Mouse (Mus musculus) CH12.LX (cell line): ENCODE results near the gene Sh2b2. TPM values are rescaled to one million over a fixed set of nuclear protein-coding genes. Genes with fewer than 3 reads are reported as not detected.

Source experiments
- DNase-seq: peaks from one replicate; pipeline ENCODE4 v3.0.0-alpha.2; 2013; ENCODE audit errors: extremely low read depth
- H3K27ac ChIP-seq: 2 replicates; pipeline ENCODE4 v1.5.1; 2012; ENCODE audit warnings: low read depth, mild to moderate bottlenecking, control low read depth, moderate library complexity; ENCODE audit not compliant: insufficient read depth
- H3K27me3 ChIP-seq: replicated peaks from 2 replicates; pipeline ENCODE3; 2012; ENCODE audit warnings: inconsistent platforms
- H3K36me3 ChIP-seq, 2 experiments: replicated peaks in 1 of 2; 2 replicates each; pipeline versions ENCODE3 to v1.6.1; 2012; ENCODE audit warnings: inconsistent platforms in 1 of 2, low read length in 1 of 2, mild to moderate bottlenecking in 1 of 2, mixed read lengths in 1 of 2, moderate library complexity in 1 of 2; ENCODE audit not compliant: control insufficient read depth in 1 of 2, insufficient read depth in 1 of 2
- H3K4me1 ChIP-seq, 2 experiments: 2 replicates each; pipeline ENCODE4 v1.6.1; 2012; ENCODE audit warnings: inconsistent platforms in 1 of 2, moderate library complexity in 1 of 2; ENCODE audit not compliant: insufficient read depth in 2 of 2, control insufficient read depth in 1 of 2
- H3K4me2 ChIP-seq: 2 replicates; pipeline ENCODE4 v1.6.1; 2012; ENCODE audit warnings: low read depth, mild to moderate bottlenecking, control low read depth; ENCODE audit not compliant: poor library complexity, insufficient read depth, severe bottlenecking
- H3K4me3 ChIP-seq, 3 experiments: fragments of 150-350 bp in 1 of 3; sonication (generic) in 1 of 3; replicated peaks in 1 of 3; 2 replicates each; pipeline versions ENCODE3 to v1.5.1; 2011 to 2012; ENCODE audit warnings: low read depth in 2 of 3, low read length in 2 of 3, mild to moderate bottlenecking in 2 of 3, moderate library complexity in 2 of 3, control low read depth in 1 of 3, improper control_type of control experiment in 1 of 3, inconsistent platforms in 1 of 3, mixed read lengths in 1 of 3; ENCODE audit not compliant: poor library complexity in 1 of 3
- H3K79me2 ChIP-seq: replicated peaks from 2 replicates; pipeline ENCODE4 v1.6.1; 2012; ENCODE audit warnings: mild to moderate bottlenecking, moderate library complexity; ENCODE audit not compliant: control insufficient read depth, poor library complexity, insufficient read depth, severe bottlenecking; ENCODE audit errors: extremely low read depth
- H3K9ac ChIP-seq: 2 replicates; pipeline ENCODE4 v1.6.1; 2012; ENCODE audit warnings: low read depth, mild to moderate bottlenecking, control low read depth, moderate library complexity; ENCODE audit not compliant: insufficient read depth
- H3K9me3 ChIP-seq: replicated peaks from 2 replicates; pipeline ENCODE3; 2012; ENCODE audit warnings: low read length, inconsistent platforms, mixed read lengths
- BHLHE40 ChIP-seq: IDR thresholded peaks from 2 replicates; pipeline ENCODE4 v1.6.1; 2011; ENCODE audit warnings: mild to moderate bottlenecking, low read depth, low read length, improper control_type of control experiment
- CHD1 ChIP-seq: IDR thresholded peaks from 2 replicates; pipeline ENCODE4 v1.6.1; 2012; ENCODE audit warnings: low read depth, low read length, improper control_type of control experiment, inconsistent platforms
- CHD2 ChIP-seq: IDR thresholded peaks from 2 replicates; pipeline ENCODE4 v1.6.1; 2011; ENCODE audit warnings: low read length, improper control_type of control experiment
- E2F4 ChIP-seq: IDR thresholded peaks from 2 replicates; pipeline ENCODE4 v1.6.1; 2011; ENCODE audit warnings: low read depth, low read length, improper control_type of control experiment; ENCODE audit not compliant: insufficient replicate concordance
- ELF1 ChIP-seq: IDR thresholded peaks from 2 replicates; pipeline ENCODE4 v1.6.1; 2014; ENCODE audit warnings: low read depth, mild to moderate bottlenecking, inconsistent platforms, low read length, improper control_type of control experiment
- EP300 ChIP-seq: IDR thresholded peaks from 2 replicates; pipeline ENCODE4 v1.6.1; 2011; ENCODE audit warnings: low read length, improper control_type of control experiment
- GABPA ChIP-seq: IDR thresholded peaks from 2 replicates; pipeline ENCODE4 v1.6.1; 2012; ENCODE audit warnings: low read depth, low read length, improper control_type of control experiment, inconsistent platforms; ENCODE audit not compliant: insufficient replicate concordance
- HCFC1 ChIP-seq: IDR thresholded peaks from 2 replicates; pipeline ENCODE4 v1.6.1; 2012; ENCODE audit warnings: low read depth, mild to moderate bottlenecking, inconsistent platforms, low read length, improper control_type of control experiment
- IRF4 ChIP-seq: IDR thresholded peaks from 2 replicates; pipeline ENCODE4 v1.6.1; 2014; ENCODE audit warnings: low read depth, mild to moderate bottlenecking, inconsistent platforms, low read length, improper control_type of control experiment
- JUND ChIP-seq: conservative IDR thresholded peaks from 2 replicates; pipeline ENCODE4 v1.6.1; 2011; ENCODE audit warnings: low read depth, low read length, improper control_type of control experiment
- KAT2A ChIP-seq: IDR thresholded peaks from 2 replicates; pipeline ENCODE4 v1.6.1; 2012; ENCODE audit warnings: low read length, improper control_type of control experiment, inconsistent platforms; ENCODE audit not compliant: insufficient replicate concordance
- MEF2A ChIP-seq: IDR thresholded peaks from 2 replicates; pipeline ENCODE4 v1.6.1; 2014; ENCODE audit warnings: low read depth, mild to moderate bottlenecking, inconsistent platforms, low read length, improper control_type of control experiment, borderline replicate concordance
- MYC ChIP-seq: IDR thresholded peaks from 2 replicates; pipeline ENCODE4 v1.6.1; 2011; ENCODE audit warnings: low read depth, mild to moderate bottlenecking, improper control_type of control experiment, low read length
- NRF1 ChIP-seq: IDR thresholded peaks from 2 replicates; pipeline ENCODE4 v1.6.1; 2014; ENCODE audit warnings: low read depth, mild to moderate bottlenecking, inconsistent platforms, low read length, improper control_type of control experiment, moderate library complexity
- PAX5 ChIP-seq: IDR thresholded peaks from 2 replicates; pipeline ENCODE4 v1.6.1; 2012; ENCODE audit warnings: low read length, inconsistent platforms, mixed read lengths
- POLR2AphosphoS2 ChIP-seq: IDR thresholded peaks from 2 replicates; pipeline ENCODE4 v1.6.1; 2011; ENCODE audit warnings: low read depth, low read length, improper control_type of control experiment
- RAD21 ChIP-seq: IDR thresholded peaks from 2 replicates; pipeline ENCODE4 v1.6.1; 2011; ENCODE audit warnings: low read depth, mild to moderate bottlenecking, low read length, improper control_type of control experiment, moderate library complexity
- RCOR1 ChIP-seq: conservative IDR thresholded peaks from 2 replicates; pipeline ENCODE4 v1.6.1; 2012; ENCODE audit warnings: low read depth, mild to moderate bottlenecking, inconsistent platforms, low read length, improper control_type of control experiment
- SMC3 ChIP-seq: IDR thresholded peaks from 2 replicates; pipeline ENCODE4 v1.6.1; 2011; ENCODE audit warnings: low read depth, low read length, improper control_type of control experiment
- TBP ChIP-seq: conservative IDR thresholded peaks from 2 replicates; pipeline ENCODE4 v1.6.1; 2011; ENCODE audit warnings: low read depth, low read length, improper control_type of control experiment
- USF1 ChIP-seq: IDR thresholded peaks from 2 replicates; pipeline ENCODE4 v1.6.1; 2014; ENCODE audit warnings: low read depth, mild to moderate bottlenecking, inconsistent platforms, low read length, improper control_type of control experiment
- ZKSCAN1 ChIP-seq: IDR thresholded peaks from 2 replicates; pipeline ENCODE4 v1.6.1; 2012; ENCODE audit warnings: low read depth, inconsistent platforms, low read length, improper control_type of control experiment, borderline replicate concordance
- ZMIZ1 ChIP-seq: IDR thresholded peaks from 2 replicates; pipeline ENCODE4 v1.6.1; 2012; ENCODE audit warnings: low read depth, mild to moderate bottlenecking, inconsistent platforms, low read length, improper control_type of control experiment
- ZNF384 ChIP-seq: IDR thresholded peaks from 2 replicates; pipeline ENCODE4 v1.6.1; 2012; ENCODE audit warnings: low read depth, low read length, improper control_type of control experiment, inconsistent platforms
- dilution Hi-C: fragments of 300-500 bp; cut with MboI; formaldehyde crosslinking; loops from 2 replicates; pipeline ENCODE4 v1.14.3; 2020; ENCODE audit warnings: low sequenced_read_pairs; ENCODE audit not compliant: extremely low pct_unique_long_range_greater_than_20kb, extremely low pct_ligation_motif_present
- in situ Hi-C: fragments of 300-500 bp; cut with MboI; formaldehyde crosslinking; loops from 3 replicates; pipeline ENCODE4 v1.14.3; 2019; ENCODE audit warnings: low sequenced_read_pairs, low pct_ligation_motif_present, low pct_unique_long_range_greater_than_20kb, mixed read lengths
- polyA plus RNA-seq: library from polyadenylated mRNA; unstranded; fragments of >175 nt; gene quantifications from 2 replicates; pipeline ENCODE4 v1.2.1, GENCODE M21; 2012; ENCODE audit warnings: low read depth; ENCODE audit not compliant: insufficient read length
- total RNA-seq, 2 experiments: library from RNA; depleted of rRNA; stranded (reverse); fragments of 300-350 nt in 1 of 2; fragments of >200 nt in 1 of 2; gene quantifications; 2 replicates each; pipeline ENCODE4 v1.2.3; 2012 to 2014

Sh2b2 gene
- total and polyA plus RNA-seq, 3 experiments = 8.5 to 27.8 (median 17.9) TPM

DNA sequence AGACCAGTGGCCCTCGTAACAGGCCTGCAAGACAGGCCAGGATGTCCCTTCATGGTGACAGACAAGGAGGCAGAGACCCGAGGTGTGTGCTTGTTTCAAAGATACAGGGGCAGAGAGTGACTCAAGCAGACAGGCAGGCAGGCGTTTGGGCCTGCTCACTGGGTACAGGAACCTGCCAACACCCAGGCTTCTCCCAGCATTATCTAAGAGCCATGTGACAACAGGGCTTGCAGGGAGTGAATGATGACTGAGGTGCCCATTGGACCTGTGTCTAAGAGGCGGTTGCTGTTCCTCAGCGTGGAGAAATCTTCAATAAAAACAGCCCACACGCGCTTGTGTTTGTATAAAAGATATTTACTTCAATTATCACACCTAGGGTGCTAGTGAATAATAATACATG is 19.7 kb upstream of the Sh2b2 start:
- Histone ChIP-seq H3K9ac (no peak overlapping the region), H3K27me3 (no peaks in the 10 kb centered on the region), H3K9me3 (no peaks in the 10 kb centered on the region), H3K27ac (no peak overlapping the region), H3K4me1 (peaks cover 10 to 16% of the 10 kb centered on the region in 2 experiments), H3K4me2 (no peak overlapping the region), H3K79me2 (no peaks in the 10 kb centered on the region), H3K36me3 (no peaks in the 10 kb centered on the region), H3K4me3 (no peak overlapping the region)
- TF ChIP-seq BHLHE40 (no peak), MEF2A (no peak), JUND (no peak), CHD2 (no peak), RAD21 (no peak), ELF1 (no peak), RCOR1 (no peak), KAT2A (no peak), PAX5 (no peak), POLR2AphosphoS2 (no peak), CHD1 (no peak), USF1 (no peak), NRF1 (no peak), ZNF384 (no peak), EP300 (no peak), SMC3 (no peak), ZKSCAN1 (no peak)
- in situ Hi-C loops (loop anchor here (25.0 kb wide), 1 partner anchor 396 kb away; no protein-coding TSS in a partner anchor), dilution Hi-C loops (no loop called here)
- DNase-seq = no peak

DNA sequence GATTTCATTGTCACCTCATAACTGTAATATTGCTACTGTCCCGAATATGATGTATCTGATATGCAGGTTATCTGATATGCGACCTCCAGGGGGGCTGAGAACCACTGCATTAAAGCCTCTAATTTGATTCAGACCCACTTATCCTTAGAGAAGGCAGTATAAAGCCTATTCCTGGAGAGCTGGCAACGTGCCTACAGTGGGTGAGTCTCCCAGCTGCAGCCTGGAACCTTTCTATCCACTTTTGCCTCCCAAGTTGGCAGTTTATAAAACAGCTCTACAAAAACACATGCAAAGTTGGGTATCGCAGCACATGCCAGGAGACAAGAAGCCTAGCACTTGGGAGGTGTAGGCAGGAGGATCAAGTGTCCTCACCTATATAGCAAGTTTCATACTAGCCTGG is 17.0 kb upstream of the Sh2b2 start:
- DNase-seq = no peak
- H3K4me3 ChIP-seq = no peak overlapping the region
- peaks cover 19 to 20% of the 10 kb centered on the region in 2 experiments for H3K4me1 ChIP-seq
- H3K27me3 ChIP-seq = no peaks in the 10 kb centered on the region
- H3K27ac ChIP-seq = no peak overlapping the region
- no peak overlapping the region for H3K9ac ChIP-seq
- dilution Hi-C loops = no loop called here
- no peak overlapping the region for H3K4me2 ChIP-seq
- TF ChIP-seq USF1 (no peak), IRF4 (no peak), TBP (no peak), HCFC1 (no peak), NRF1 (no peak), RAD21 (no peak), ZMIZ1 (no peak), MYC (no peak), E2F4 (no peak), ZNF384 (no peak), GABPA (no peak)
- H3K36me3 ChIP-seq = no peaks in the 10 kb centered on the region
- in situ Hi-C loops = loop anchor here (25.0 kb wide), 1 partner anchor 399 kb away; no protein-coding TSS in a partner anchor
- no peaks in the 10 kb centered on the region for H3K9me3 ChIP-seq
- no peaks in the 10 kb centered on the region for H3K79me2 ChIP-seq
